Mouse (Mus musculus) embryo, embryonic 11 days (tissue): ENCODE data around the gene Zfp385c.
"Not testable (repeated sequence)": the region's sequence is repeated elsewhere in the genome, so short reads cannot be mapped to it uniquely, and the experiment has no call there.

Source experiments
- DNase-seq: peaks from one replicate; pipeline ENCODE4 v3.0.0-alpha.2; 2015

Gene Zfp385c

DNA sequence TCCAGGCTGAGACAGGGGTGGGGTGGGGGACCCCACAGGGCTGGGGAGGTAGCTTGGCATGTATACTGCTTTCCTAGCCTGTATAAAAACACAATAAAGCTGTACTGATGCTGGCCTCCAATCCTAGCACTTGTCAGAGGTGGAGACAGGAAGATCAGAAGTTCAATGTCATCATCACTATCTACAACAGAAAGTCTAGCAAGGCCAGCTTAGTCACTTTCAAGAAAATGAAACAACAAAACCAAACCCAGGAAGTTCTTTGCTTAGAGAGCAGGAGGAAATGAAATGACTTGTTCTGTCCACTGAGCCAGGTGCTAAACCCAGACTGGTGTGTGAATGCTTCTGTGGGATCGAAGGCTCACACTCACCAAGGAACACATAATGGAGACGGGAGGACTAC is 103.8 kb downstream of the Zfp385c start:
- DNase-seq: no peak

DNA sequence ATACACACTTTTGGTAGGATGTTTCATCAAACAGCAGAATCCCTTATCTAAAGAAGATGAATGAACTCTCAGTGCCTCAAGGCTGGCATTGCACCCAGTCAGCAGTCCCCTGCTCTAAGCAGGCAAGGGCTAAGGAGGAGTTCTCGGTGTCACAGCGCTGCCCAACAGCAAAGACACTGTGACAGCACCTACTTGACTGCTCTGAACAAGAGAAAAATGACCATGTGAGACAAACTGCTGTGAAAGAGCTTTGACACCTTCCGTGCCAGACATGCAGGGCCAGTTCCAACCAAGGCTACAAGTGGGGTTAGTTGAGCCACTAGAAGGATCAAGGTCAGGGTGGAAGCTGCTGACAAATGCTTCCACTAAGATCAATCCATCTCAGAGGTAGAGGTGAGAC is 107.1 kb downstream of the Zfp385c start:
- DNase-seq: no peak

DNA sequence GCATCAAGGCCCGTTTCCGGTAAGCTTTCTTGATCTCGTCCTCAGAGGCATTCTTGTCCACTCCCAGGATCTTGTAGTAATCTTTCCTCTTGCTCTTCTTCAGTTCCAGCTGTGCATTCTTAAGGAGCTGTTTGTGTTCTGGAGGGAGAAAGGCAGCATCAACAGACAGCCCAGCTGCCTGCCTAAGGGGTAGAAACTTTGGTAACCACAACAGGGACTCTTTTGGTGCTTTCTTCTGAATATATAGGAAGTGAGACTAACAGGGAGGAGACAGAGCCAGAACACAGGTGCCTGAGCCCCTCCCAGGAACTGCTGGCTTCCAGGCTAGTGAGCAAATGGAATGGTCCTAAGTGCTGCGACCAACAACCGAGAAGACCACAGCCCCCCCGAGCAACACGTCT is 107.7 kb downstream of the Zfp385c start:
- DNase-seq: no peak

DNA sequence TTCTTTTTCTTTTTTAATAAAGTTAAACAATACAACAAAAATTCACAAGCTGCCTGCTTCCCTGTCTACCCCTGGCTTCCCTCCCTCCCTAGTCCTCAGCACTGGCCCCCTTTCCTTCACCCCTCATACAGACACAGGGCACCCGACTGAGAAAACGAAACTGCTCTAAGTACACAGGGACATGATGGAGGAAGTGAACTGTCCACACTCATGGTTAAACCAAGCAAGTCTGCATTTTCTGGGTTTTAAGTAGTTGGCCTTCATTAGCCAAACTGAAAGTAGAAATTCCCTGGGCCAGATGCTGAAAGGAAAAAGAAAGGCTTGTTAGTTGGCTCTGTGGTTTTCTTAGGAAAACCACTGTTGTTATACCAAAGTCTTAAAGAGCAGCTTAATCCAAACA is 109.4 kb downstream of the Zfp385c start:
- DNase-seq: no peak

DNA sequence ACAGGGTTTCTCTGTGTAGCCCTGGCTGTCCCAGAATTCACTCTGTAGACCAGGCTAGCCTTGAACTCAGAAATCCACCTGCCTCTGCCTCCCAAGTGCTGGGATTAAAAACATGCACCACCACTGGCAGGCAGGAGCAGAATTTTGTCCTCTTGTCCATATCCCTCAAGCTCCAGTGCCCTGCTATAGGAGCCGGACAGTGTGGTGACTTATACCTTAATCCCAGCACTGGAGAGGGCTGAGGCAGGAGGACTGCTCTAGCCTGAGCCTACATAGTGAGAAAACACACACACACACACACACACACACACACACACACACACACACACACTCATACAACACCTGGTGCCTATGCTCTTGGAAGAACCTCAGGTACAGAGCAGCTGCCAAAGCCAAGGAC is 109.8 kb downstream of the Zfp385c start:
- DNase-seq: not testable (repeated sequence)

DNA sequence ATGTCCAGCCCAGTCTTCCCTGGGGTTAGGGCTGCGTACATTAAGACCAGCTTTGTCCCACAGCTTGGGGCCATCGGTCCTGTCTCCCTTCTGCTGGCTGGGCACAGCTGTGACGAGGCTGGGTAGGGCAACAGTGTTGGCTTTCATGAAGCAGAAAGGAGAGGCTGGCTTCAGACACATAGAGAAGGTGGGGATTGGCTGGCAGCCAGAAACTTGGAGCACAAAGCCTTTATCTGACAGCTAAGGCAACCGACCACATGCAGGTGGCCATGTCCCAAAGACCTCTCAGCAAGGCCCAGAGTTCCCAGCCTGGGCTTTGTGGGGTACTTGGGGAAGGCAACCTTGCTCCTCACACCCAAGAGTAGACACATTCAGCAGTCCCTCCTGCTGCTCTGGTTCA is 110.5 kb downstream of the Zfp385c start:
- no peak for DNase-seq

DNA sequence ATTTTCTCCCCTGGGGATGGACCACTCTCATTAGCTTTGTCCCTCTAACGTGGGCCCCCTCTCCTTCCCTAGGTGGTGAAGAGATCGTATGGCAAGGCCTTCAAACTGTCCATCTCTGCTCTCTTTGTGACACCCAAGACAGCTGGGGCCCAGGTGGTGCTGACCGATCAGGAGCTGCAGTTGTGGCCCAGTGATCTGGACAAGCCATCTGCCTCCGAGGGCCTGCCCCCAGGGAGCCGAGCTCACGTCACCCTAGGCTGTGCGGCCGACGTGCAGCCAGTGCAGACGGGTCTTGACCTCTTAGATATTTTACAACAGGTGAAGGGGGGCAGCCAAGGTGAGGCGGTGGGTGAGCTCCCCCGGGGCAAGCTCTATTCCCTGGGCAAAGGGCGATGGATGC is 112.0 kb downstream of the Zfp385c start:
- no peak for DNase-seq

DNA sequence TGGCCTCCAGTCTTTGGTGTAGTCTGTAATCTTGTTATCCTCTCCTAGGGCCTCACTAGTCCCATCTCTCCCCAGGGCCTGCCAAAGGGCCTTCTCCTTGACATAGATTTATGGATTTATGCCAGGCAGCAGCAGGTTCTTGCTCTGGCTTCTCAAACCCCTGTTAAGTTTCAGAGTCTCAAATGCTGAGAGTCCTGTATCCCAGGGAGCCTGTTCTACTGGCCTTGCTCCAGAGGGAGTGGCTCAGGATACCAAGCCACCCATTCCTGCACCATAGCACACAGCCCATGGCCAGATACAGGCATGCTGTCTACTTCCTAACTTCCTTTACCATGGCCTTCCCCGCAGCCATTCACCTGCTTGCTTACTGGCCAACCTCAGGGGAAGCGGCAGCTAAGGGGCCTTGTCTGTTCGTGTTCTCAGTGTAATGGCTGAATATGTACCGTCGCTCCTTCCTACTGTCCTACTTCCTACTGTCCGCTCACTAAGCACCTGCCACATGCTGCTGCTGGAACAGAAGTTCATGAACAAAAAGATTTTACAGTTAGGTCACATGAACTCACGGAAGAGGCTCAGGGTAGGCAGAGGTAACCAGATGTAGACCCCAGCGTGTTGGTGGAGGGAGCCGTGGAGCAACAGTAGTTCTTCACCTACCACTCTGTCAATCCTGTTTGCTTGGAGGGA is 113.0 kb downstream of the Zfp385c start:
- no peak for DNase-seq

DNA sequence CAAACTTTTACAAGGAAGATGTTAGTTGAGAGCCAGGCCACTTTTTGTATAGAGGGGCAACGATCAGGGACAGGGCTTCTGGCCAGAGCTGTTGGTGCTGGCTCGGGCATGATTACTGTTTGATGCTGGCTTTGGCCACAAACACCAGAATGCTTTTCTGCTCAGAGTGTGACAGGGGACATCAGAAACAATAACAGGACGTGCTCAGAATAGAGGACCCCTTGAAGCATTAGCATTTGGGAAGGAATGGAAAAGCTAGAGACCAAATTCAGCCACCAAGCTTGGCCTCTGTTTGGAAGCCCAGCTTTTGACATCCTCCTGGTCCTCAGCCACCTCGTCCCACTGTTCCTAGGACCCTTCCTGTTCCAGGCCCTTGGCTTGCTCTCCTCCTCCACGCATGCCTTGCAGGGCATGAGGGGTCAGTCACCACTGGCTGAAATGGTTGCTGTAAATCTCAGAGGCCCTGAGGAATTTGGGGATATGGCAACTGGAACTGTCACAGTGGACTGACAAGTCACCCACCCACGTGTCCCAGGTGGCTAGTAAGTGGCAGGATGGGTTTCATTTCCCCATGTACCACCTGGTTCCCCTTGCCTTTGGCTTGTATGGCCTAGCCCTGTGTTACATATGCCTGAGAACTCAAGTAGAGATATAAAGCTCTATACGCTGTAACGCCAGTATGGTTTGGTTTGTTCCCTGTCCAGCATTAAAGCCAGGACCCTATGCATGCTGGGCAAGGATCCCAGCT is 114.2 kb downstream of the Zfp385c start:
- DNase-seq: no peak
